ENCODE assay signal across 9 mouse cellular contexts in genomic region chr11:54748891-54749290, GRCm38 (mm10).
"Had no signal": no experiment of that assay in that cellular context is flagged by ENCODE, and none has a peak within 500 bp of the region (broad histone marks: within the 10 kb centered on the region; RNA-seq: fewer than 3 reads in every experiment).

No protein-coding gene starts in this region.

- H3K9ac ChIP-seq: kidney, embryonic 15.5 days; limb, embryonic 13.5 days; liver, embryonic 14.5 days; midbrain, embryonic 12.5 days had no signal

- H3K4me3 ChIP-seq: kidney, embryonic 15.5 days; limb, embryonic 13.5 days; midbrain, embryonic 12.5 days had no signal

- DNase-seq: kidney, postnatal 25 days; left cerebral cortex, postnatal 4 days; lung, adult 18-20 months; thymus, adult 18-20 months; thymus, postnatal 14 days had no signal

- H3K4me1 ChIP-seq: kidney, embryonic 15.5 days; limb, embryonic 13.5 days had no signal

- H3K9me3 ChIP-seq: kidney, embryonic 15.5 days had no signal

- H3K4me2 ChIP-seq: kidney, embryonic 15.5 days; limb, embryonic 13.5 days; midbrain, embryonic 12.5 days had no signal

- H3K27ac ChIP-seq: kidney, embryonic 15.5 days; limb, embryonic 13.5 days; liver, embryonic 14.5 days; midbrain, embryonic 12.5 days had no signal

- H3K27me3 ChIP-seq: kidney, embryonic 15.5 days; limb, embryonic 13.5 days; midbrain, embryonic 12.5 days had no signal
